Mouse (Mus musculus) left cerebral cortex, adult 2 months (tissue): ENCODE results near the gene Arid5a. TPM values are rescaled to one million over a fixed set of nuclear protein-coding genes. Genes with fewer than 3 reads are reported as not detected.

Experiments
- DNase-seq, 2 experiments: peaks; one replicate each; pipeline ENCODE4 v3.0.0; 2021 to 2022; ENCODE audit warnings: low spot score in 2 of 2, mixed read lengths in 1 of 2; ENCODE audit errors: extremely low spot score in 1 of 2
- H3K27ac ChIP-seq: fragments of 200-600 bp; 2 replicates; pipeline ENCODE4 v1.8.1; 2022
- H3K4me3 ChIP-seq: fragments of 200-600 bp; 2 replicates; pipeline ENCODE4 v1.8.1; 2022
- CTCF ChIP-seq: fragments of 200-600 bp; IDR thresholded peaks from 2 replicates; pipeline ENCODE4 v1.8.1; 2022; ENCODE audit warnings: antibody characterized with exemption, mild to moderate bottlenecking, moderate library complexity
- intact Hi-C: fragments of 180-260 bp; cut with DNase I; formaldehyde crosslinking; loops from one replicate; pipeline ENCODE4 v1.15.1; 2025
- total RNA-seq, 2 experiments: library from RNA; stranded (reverse); gene quantifications; 2 replicates each; pipeline ENCODE4 v1.2.3; 2021

Arid5a gene
- total RNA-seq, 2 experiments from 2014 or later = 16.1 to 23.5 TPM

GRCm38 (mm10) chr1:36296466-36297149, 10.9 kb upstream of the Arid5a start:
- TF ChIP-seq CTCF = no peak
- Histone ChIP-seq H3K27ac (no peak overlapping the region), H3K4me3 (no peak overlapping the region)
- DNase-seq = no peak
- intact Hi-C loops = no loop called here

DNA sequence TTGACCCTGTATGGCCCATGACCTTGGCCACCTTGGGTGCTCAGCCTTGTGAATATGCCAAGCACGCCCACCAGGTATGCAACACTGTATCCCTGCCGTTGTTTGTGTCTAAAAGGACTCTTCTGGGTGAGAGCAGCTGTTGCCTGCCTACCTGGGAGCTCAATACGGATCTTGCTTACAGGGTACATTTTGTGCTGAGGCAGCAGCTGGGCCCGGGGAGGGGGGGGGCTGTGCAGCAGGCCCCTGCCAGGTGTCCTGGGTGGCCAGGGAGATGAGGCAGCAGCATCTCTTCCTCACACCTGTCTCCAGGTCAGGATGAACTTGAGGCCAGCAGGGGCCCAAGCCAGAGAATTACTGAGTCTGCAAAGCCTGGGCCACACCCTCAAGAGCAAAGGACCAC, 9.4 kb upstream of the Arid5a start:
- intact Hi-C loops = no loop called here
- TF ChIP-seq CTCF = no peak
- no peak for DNase-seq
- Histone ChIP-seq H3K27ac (no peak overlapping the region), H3K4me3 (no peak overlapping the region)

DNA sequence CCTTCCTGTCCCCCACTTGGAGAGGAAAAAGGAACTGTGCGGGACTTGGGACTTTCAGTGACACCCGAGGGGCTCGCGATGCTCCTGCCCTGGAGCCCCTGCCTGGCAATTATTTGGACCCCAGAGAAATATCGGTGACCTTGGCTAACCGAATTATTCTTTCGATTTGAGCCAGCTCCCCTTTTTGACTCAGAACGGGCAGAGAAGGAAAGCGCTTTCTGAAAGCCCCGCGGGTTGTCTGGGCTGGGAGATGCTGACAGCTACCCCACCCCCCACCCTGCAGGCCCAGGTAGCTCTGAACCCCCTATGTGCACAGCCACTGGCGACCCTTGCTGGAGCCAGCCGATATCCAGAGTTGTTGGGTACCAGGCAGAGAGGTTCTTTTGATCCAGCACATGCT, 8.4 kb upstream of the Arid5a start:
- Histone ChIP-seq H3K27ac (no peak overlapping the region), H3K4me3 (no peak overlapping the region)
- intact Hi-C loops = no loop called here
- DNase-seq = no peak
- TF ChIP-seq CTCF = no peak

- no peak for TF ChIP-seq CTCF
- intact Hi-C loops = no loop called here
- Histone ChIP-seq H3K27ac (no peak overlapping the region), H3K4me3 (no peak overlapping the region)
- DNase-seq = no peak
Measured at GRCm38 (mm10) chr1:36299676-36300075, 7.9 kb upstream of the Arid5a start.

GRCm38 (mm10) chr1:36300486-36300885, 7.0 kb upstream of the Arid5a start:
- intact Hi-C loops = no loop called here
- no peak overlapping the region for H3K27ac ChIP-seq
- TF ChIP-seq CTCF = no peak
- no peak for DNase-seq
- no peak overlapping the region for H3K4me3 ChIP-seq

DNA sequence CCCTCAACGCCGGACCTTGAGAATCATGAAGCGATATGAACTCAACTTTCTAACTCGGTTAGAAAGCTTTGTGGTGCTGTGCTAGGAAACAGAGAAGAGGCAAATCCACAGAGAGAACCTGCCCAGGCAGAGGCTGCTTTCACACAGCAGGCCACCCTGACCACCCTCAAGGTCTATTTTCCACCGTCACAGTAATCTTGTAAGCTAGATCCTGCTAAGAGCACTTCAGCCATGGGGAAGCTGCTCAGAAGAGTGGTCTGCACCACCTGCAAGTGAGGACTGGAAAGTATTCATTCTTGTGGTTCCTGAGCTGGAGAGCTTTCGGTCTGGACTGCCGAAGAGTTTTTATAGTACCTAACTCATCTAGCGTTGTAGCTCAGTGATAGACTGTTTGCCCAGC, 5.3 kb upstream of the Arid5a start:
- intact Hi-C loops = no loop called here
- no peak for DNase-seq
- Histone ChIP-seq H3K27ac (no peak overlapping the region), H3K4me3 (no peak overlapping the region)
- TF ChIP-seq CTCF = no peak

GRCm38 (mm10) chr1:36302957-36303356, 4.6 kb upstream of the Arid5a start:
- H3K4me3 ChIP-seq = peak overlapping the region; percentile 42
- intact Hi-C loops = no loop called here
- no peak for DNase-seq
- peak overlapping the region; percentile 67 for H3K27ac ChIP-seq
- no peak for TF ChIP-seq CTCF

GRCm38 (mm10) chr1:36303381-36304320, 3.9 kb upstream of the Arid5a start:
- peak; percentile 73 to 76 for DNase-seq
- intact Hi-C loops = no loop called here
- H3K27ac ChIP-seq = peak overlapping the region; percentile 67
- H3K4me3 ChIP-seq = peak overlapping the region; percentile 42
- no peak for TF ChIP-seq CTCF

GRCm38 (mm10) chr1:36304764-36305163, 2.8 kb upstream of the Arid5a start:
- intact Hi-C loops = no loop called here
- H3K4me3 ChIP-seq = no peak overlapping the region
- H3K27ac ChIP-seq = no peak overlapping the region; the same call in 1 of the 2 replicates
- DNase-seq = no peak
- no peak for TF ChIP-seq CTCF

DNA sequence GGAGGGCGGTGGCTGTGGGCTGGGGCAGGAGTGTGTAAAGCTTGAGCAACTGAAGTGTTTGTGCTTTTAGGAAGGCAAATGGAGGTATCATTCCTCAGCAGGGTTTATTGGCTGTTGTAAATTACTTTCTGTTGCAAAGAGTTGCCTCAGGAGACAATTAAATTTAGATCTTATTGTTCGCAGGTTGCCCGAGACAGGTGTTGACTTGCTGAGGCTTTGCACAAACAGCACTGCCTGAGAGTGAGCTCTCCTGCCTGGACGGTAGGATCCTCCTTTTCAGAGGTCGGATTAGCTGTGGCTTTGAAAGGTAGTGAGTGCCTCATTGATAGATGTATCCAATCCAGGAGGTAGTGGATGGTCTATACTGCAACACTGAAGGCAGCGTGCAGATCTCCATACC, 1.4 kb upstream of the Arid5a start:
- Histone ChIP-seq H3K4me3 (no peak overlapping the region), H3K27ac (no peak overlapping the region)
- no peak for TF ChIP-seq CTCF
- intact Hi-C loops = no loop called here
- no peak for DNase-seq

DNA sequence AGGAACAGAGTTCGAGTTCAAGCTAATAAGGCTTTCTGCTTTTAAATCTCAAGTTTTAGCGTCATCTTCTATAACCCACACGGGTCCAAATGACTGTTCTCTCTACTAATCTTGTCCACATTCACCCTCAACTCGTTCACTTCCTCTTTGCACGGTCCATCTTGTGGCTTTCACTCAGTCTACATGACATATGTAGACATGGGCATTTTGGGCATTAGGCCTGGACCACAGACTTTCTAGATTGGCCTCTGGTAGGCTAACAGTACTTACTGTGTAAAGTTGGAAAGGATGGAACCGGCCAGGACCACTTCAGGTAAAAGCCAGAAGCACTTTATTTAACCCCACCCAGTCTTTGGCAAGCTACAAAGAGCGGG, 425 bp upstream of the Arid5a start:
- intact Hi-C loops = no loop called here
- Histone ChIP-seq H3K4me3 (no peak overlapping the region; the same call in 1 of the 2 replicates), H3K27ac (no peak overlapping the region)
- no peak for TF ChIP-seq CTCF
- DNase-seq = no peak

- TF ChIP-seq CTCF = no peak
- intact Hi-C loops = no loop called here
- peak overlapping the region; percentile 12; the same call in 1 of the 2 replicates for H3K27ac ChIP-seq
Measured at GRCm38 (mm10) chr1:36308451-36308901, 943 bp downstream of the Arid5a start.

More at GRCm38 (mm10) chr1:36308451-36308901, 943 bp downstream of the Arid5a start:
- H3K4me3 ChIP-seq = peak overlapping the region; percentile 99
- DNase-seq = no peak
